Mouse (Mus musculus) intestine, embryonic 15.5 days (tissue): ENCODE measurements at regions not wholly inside any gene's neighbourhood (a gene's known extent, or its start where the extent isn't known, plus 50 kb on each side); places are given as distances from the start of the nearest gene placed in this dataset.

ENCODE experiments used
- ATAC-seq: fragments of 200-750 bp; cut with Nextera tagmentation; 2 replicates; pipeline ENCODE4 v1.8.0; 2017; ENCODE audit warnings: moderate TSS enrichment, moderate library complexity
- H3K27ac ChIP-seq: fragments of 300-500 bp; sonication (generic); 2 replicates; pipeline ENCODE4 v1.5.1; 2015; ENCODE audit warnings: mild to moderate bottlenecking, inconsistent platforms
- H3K27me3 ChIP-seq: fragments of 300-500 bp; sonication (generic); replicated peaks from 2 replicates; pipeline ENCODE4 v1.6.1; 2015; ENCODE audit warnings: inconsistent platforms
- H3K36me3 ChIP-seq: fragments of 300-500 bp; sonication (generic); 2 replicates; pipeline ENCODE4 v1.6.1; 2015; ENCODE audit warnings: inconsistent platforms
- H3K4me1 ChIP-seq: fragments of 300-500 bp; sonication (generic); replicated peaks from 2 replicates; pipeline ENCODE4 v1.6.1; 2015; ENCODE audit warnings: inconsistent platforms
- H3K4me2 ChIP-seq: fragments of 300-500 bp; sonication (generic); replicated peaks from 2 replicates; pipeline ENCODE4 v1.6.1; 2015; ENCODE audit warnings: mild to moderate bottlenecking, inconsistent platforms
- H3K4me3 ChIP-seq: fragments of 300-500 bp; sonication (generic); replicated peaks from 2 replicates; pipeline ENCODE4 v1.5.1; 2015; ENCODE audit warnings: inconsistent platforms
- H3K9ac ChIP-seq: fragments of 300-500 bp; sonication (generic); 2 replicates; pipeline ENCODE4 v1.6.1; 2015; ENCODE audit warnings: inconsistent platforms
- H3K9me3 ChIP-seq: fragments of 300-500 bp; sonication (generic); 2 replicates; pipeline ENCODE4 v1.6.1; 2016; ENCODE audit warnings: inconsistent platforms
- WGBS: fragments of 180-500 bp; shearing (Covaris S2); methylation state at CpG from one replicate; pipeline ENCODE4 v1.1.7; 2015; 5-methylcytosine and 5-hydroxymethylcytosine counted together

- no peaks in the 10 kb centered on the region for H3K9me3 ChIP-seq
- no peak for ATAC-seq
- H3K9ac ChIP-seq, result no peak overlapping the region
- H3K36me3 ChIP-seq, result no peaks in the 10 kb centered on the region
- no peak overlapping the region for H3K4me2 ChIP-seq
- H3K4me3 ChIP-seq, result no peak overlapping the region
- no peaks in the 10 kb centered on the region for H3K27me3 ChIP-seq
- WGBS, result 65% methylated on average over 4 of the region's 4 CpGs
- no peak overlapping the region for H3K27ac ChIP-seq
- H3K4me1 ChIP-seq, result no peaks in the 10 kb centered on the region
Observed at GRCm38 (mm10) chr1:35750092-35750521, 318.1 kb upstream of the Hs6st1 start.

- no peak overlapping the region for H3K9ac ChIP-seq
- H3K27ac ChIP-seq, result no peak overlapping the region
- WGBS, result 85% methylated on average over 9 of the region's 9 CpGs
- no peak for ATAC-seq
- no peak overlapping the region for H3K4me3 ChIP-seq
- no peaks in the 10 kb centered on the region for H3K4me1 ChIP-seq
- no peaks in the 10 kb centered on the region for H3K9me3 ChIP-seq
- H3K27me3 ChIP-seq, result no peaks in the 10 kb centered on the region
- no peaks in the 10 kb centered on the region for H3K36me3 ChIP-seq
- no peak overlapping the region for H3K4me2 ChIP-seq
Observed at GRCm38 (mm10) chr1:35752636-35753035, 315.6 kb upstream of the Hs6st1 start.

DNA sequence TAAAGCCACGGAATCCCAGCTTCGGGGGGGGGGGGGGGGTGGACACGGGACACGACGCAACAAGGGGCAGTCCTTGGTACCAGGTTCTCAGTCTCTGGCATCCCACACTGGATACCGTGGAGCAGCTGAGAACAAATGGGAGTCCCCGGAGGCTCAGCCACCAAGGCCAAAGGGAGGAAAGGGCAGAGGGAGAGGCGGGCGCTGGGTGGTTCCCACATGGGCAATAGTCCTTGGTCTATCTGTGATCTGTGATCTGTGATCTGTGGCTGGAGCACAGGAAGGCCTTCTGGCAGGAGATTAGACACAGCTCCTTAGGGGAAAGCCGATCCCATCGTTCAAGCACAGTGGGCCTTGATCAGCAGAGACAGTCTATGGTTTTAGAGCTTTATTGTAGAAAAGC, 314.0 kb upstream of the Hs6st1 start:
- Histone ChIP-seq H3K9ac (no peak overlapping the region), H3K9me3 (no peaks in the 10 kb centered on the region), H3K27me3 (no peaks in the 10 kb centered on the region), H3K4me1 (no peaks in the 10 kb centered on the region), H3K36me3 (no peaks in the 10 kb centered on the region), H3K27ac (no peak overlapping the region), H3K4me3 (no peak overlapping the region), H3K4me2 (no peak overlapping the region)
- no peak for ATAC-seq
- 83% methylated on average over 11 of the region's 11 CpGs for WGBS

GRCm38 (mm10) chr1:35759010-35759409, 309.2 kb upstream of the Hs6st1 start:
- Histone ChIP-seq H3K4me1 (no peaks in the 10 kb centered on the region), H3K4me3 (no peak overlapping the region), H3K27ac (no peak overlapping the region), H3K9ac (no peak overlapping the region), H3K9me3 (no peaks in the 10 kb centered on the region), H3K27me3 (no peaks in the 10 kb centered on the region), H3K4me2 (no peak overlapping the region), H3K36me3 (no peaks in the 10 kb centered on the region)
- ATAC-seq, result no peak
- WGBS, result 76% methylated on average over 12 of the region's 12 CpGs

DNA sequence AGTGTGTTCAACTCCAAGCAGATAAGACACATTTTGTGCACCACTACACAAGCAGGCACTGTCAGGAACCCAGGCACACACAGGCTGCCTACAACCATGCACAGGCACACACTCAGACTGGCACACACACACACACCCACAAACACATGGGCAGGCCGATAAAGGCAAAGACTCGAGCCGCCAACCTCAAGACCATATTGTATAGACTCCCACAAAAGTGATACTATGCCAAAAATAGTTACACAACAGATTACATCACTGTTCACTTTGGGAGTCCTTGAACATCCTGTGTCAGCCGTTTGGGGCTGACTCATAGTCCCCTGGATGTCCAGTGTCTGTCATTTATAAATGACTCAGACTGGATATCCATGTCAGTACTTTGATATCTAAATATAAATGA, 308.6 kb upstream of the Hs6st1 start:
- Histone ChIP-seq H3K4me2 (no peak overlapping the region), H3K36me3 (no peaks in the 10 kb centered on the region), H3K27ac (no peak overlapping the region), H3K9ac (no peak overlapping the region), H3K4me3 (no peak overlapping the region), H3K9me3 (no peaks in the 10 kb centered on the region), H3K27me3 (no peaks in the 10 kb centered on the region), H3K4me1 (no peaks in the 10 kb centered on the region)
- no peak for ATAC-seq
- WGBS, result 68% methylated on average over 4 of the region's 4 CpGs

DNA sequence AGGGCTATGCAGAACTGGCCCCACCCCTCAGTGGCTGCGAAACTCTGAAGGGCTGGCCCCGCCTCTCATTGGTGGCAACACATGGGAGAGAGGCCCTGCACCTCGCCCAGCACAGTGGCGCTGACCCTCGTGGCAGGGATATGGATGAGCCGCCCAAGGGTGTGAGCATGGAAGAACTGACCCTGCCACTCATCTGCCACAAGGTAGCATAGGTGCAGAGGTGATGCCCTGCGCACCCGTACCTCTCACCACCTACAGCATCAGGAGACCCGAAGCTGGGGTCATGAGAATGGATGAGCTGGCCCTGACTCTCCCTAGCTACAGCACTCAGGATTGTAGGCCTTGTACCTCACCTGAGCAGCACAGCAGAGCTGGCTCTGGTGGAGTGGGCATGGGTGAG, 305.1 kb upstream of the Hs6st1 start:
- ATAC-seq, result no peak
- no peak overlapping the region for H3K27ac ChIP-seq

DNA sequence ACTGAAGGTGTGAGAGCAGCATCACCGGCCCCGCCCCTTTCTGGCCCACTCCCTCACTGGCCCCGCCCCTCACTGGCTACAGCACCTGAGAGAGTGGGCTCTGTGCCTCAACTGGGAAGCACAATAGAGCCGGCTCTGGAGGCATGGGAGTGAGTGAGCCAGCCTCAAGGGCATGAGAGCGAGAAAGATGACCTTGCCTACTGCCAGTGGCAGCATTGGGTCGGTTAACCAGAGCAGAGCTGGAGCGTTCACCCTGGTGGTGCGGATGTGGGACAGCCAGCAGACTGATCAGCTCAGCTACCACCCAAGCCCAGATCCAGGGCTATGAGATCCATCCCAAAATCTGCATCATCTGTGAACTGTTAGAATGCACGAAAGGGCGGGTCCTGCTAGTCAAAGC, 304.7 kb upstream of the Hs6st1 start:
- no peak overlapping the region for H3K9ac ChIP-seq
- WGBS, result 77% methylated on average over 10 of the region's 10 CpGs
- H3K4me3 ChIP-seq, result no peak overlapping the region
- no peak for ATAC-seq
- H3K4me1 ChIP-seq, result no peaks in the 10 kb centered on the region
- no peak overlapping the region for H3K27ac ChIP-seq
- H3K4me2 ChIP-seq, result no peak overlapping the region
- H3K36me3 ChIP-seq, result no peaks in the 10 kb centered on the region
- H3K27me3 ChIP-seq, result no peaks in the 10 kb centered on the region
- H3K9me3 ChIP-seq, result no peaks in the 10 kb centered on the region

More for the DNA sequence above, 305.1 kb upstream of the Hs6st1 start:
- WGBS, result 89% methylated on average over 9 of the region's 9 CpGs
- H3K27me3 ChIP-seq, result no peaks in the 10 kb centered on the region
- H3K4me3 ChIP-seq, result no peak overlapping the region
- H3K9ac ChIP-seq, result no peak overlapping the region
- no peaks in the 10 kb centered on the region for H3K36me3 ChIP-seq
- no peaks in the 10 kb centered on the region for H3K9me3 ChIP-seq
- H3K4me1 ChIP-seq, result no peaks in the 10 kb centered on the region
- H3K4me2 ChIP-seq, result no peak overlapping the region

GRCm38 (mm10) chr1:35764068-35764467, 304.1 kb upstream of the Hs6st1 start:
- ATAC-seq, result no peak
- no peaks in the 10 kb centered on the region for H3K9me3 ChIP-seq
- H3K4me1 ChIP-seq, result no peaks in the 10 kb centered on the region
- no peaks in the 10 kb centered on the region for H3K36me3 ChIP-seq
- no peaks in the 10 kb centered on the region for H3K27me3 ChIP-seq
- no peak overlapping the region for H3K4me2 ChIP-seq
- 91% methylated on average over 1 of the region's 1 CpGs for WGBS
- no peak overlapping the region for H3K9ac ChIP-seq
- no peak overlapping the region for H3K4me3 ChIP-seq
- H3K27ac ChIP-seq, result no peak overlapping the region

- Histone ChIP-seq H3K27me3 (no peaks in the 10 kb centered on the region), H3K27ac (no peak overlapping the region), H3K4me3 (no peak overlapping the region), H3K9me3 (no peaks in the 10 kb centered on the region), H3K4me1 (no peaks in the 10 kb centered on the region), H3K9ac (no peak overlapping the region), H3K4me2 (no peak overlapping the region), H3K36me3 (no peaks in the 10 kb centered on the region)
- ATAC-seq, result no peak
- WGBS, result 90% methylated on average over 4 of the region's 4 CpGs
Observed at GRCm38 (mm10) chr1:35765692-35766091, 302.5 kb upstream of the Hs6st1 start.

GRCm38 (mm10) chr1:35766271-35766670, 301.9 kb upstream of the Hs6st1 start:
- WGBS, result 78% methylated on average over 5 of the region's 5 CpGs
- ATAC-seq, result no peak
- Histone ChIP-seq H3K9ac (no peak overlapping the region), H3K4me1 (no peaks in the 10 kb centered on the region), H3K4me3 (no peak overlapping the region), H3K9me3 (no peaks in the 10 kb centered on the region), H3K27me3 (no peaks in the 10 kb centered on the region), H3K4me2 (no peak overlapping the region), H3K27ac (no peak overlapping the region), H3K36me3 (no peaks in the 10 kb centered on the region)

DNA sequence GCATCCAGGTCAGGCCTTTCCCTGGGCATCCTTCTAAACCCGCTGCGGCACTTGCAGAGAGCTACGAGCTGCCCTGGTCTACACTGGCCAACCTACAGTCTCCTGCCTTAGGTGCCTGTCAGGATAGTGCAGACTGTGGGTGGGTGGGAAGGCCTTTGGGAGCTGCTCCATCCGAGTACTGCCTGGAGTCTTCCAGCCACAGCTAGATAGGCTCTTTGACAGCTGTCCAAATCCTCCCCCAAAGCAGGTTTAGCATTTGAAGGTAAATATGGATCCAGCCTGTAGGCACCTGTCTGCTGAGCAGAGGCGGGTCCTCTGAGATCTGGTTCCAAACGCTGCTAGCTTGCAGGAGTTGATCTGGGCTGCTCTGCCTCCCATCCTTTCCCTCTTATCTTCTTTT, 295.6 kb upstream of the Hs6st1 start:
- 86% methylated on average over 6 of the region's 6 CpGs for whole genome bisulfite sequencing
- H3K4me2 ChIP-seq, result no peak overlapping the region
- no peaks in the 10 kb centered on the region for H3K27me3 ChIP-seq
- no peaks in the 10 kb centered on the region for H3K4me1 ChIP-seq
- no peaks in the 10 kb centered on the region for H3K9me3 ChIP-seq
- H3K9ac ChIP-seq, result no peak overlapping the region
- no peaks in the 10 kb centered on the region for H3K36me3 ChIP-seq
- ATAC-seq, result no peak
- H3K4me3 ChIP-seq, result no peak overlapping the region
- H3K27ac ChIP-seq, result no peak overlapping the region

- ATAC-seq, result no peak
- no peaks in the 10 kb centered on the region for H3K27me3 ChIP-seq
- 97% methylated on average over 2 of the region's 2 CpGs for WGBS
- no peaks in the 10 kb centered on the region for H3K36me3 ChIP-seq
- H3K9ac ChIP-seq, result no peak overlapping the region
- H3K4me3 ChIP-seq, result no peak overlapping the region
- H3K4me2 ChIP-seq, result no peak overlapping the region
- no peaks in the 10 kb centered on the region for H3K9me3 ChIP-seq
- H3K27ac ChIP-seq, result no peak overlapping the region
- H3K4me1 ChIP-seq, result no peaks in the 10 kb centered on the region
Observed at GRCm38 (mm10) chr1:35774566-35774965, 293.6 kb upstream of the Hs6st1 start.

GRCm38 (mm10) chr1:35782668-35783067, 285.5 kb upstream of the Hs6st1 start:
- H3K27me3 ChIP-seq, result no peaks in the 10 kb centered on the region
- ATAC-seq, result no peak
- H3K4me3 ChIP-seq, result no peak overlapping the region
- no peaks in the 10 kb centered on the region for H3K4me1 ChIP-seq
- 75% methylated on average over 2 of the region's 2 CpGs for WGBS
- H3K27ac ChIP-seq, result no peak overlapping the region
- no peak overlapping the region for H3K4me2 ChIP-seq
- H3K9ac ChIP-seq, result no peak overlapping the region
- H3K9me3 ChIP-seq, result no peaks in the 10 kb centered on the region
- H3K36me3 ChIP-seq, result no peaks in the 10 kb centered on the region

DNA sequence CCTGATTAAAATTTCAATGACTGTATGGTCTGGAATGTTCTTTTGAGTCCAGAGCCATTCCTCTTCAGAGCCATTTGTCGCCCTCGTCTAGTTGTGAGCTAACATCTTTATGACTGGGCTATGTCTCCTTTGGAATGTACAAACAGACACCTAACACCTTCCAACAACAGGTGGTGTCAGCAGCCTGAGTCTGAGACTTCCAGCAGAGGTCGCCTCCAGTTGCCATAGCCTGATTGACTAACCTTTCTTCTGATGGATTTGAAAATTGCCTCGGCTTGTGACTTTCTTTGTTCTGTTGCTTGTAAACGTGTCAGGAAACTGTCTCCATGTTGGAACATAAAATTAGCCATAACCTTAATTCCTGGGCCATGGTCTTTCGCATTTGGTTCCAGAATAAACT, 284.8 kb upstream of the Hs6st1 start:
- 58% methylated on average over 6 of the region's 6 CpGs for WGBS
- H3K36me3 ChIP-seq, result no peaks in the 10 kb centered on the region
- no peak for ATAC-seq
- H3K9me3 ChIP-seq, result no peaks in the 10 kb centered on the region
- H3K4me1 ChIP-seq, result no peaks in the 10 kb centered on the region
- no peak overlapping the region for H3K9ac ChIP-seq
- no peaks in the 10 kb centered on the region for H3K27me3 ChIP-seq
- H3K27ac ChIP-seq, result no peak overlapping the region
- no peak overlapping the region for H3K4me2 ChIP-seq
- no peak overlapping the region for H3K4me3 ChIP-seq
